11 mouse cellular contexts compared by ENCODE assay signal in genomic region chr7:127641260-127641659, GRCm38 (mm10). TPM values are rescaled to one million over a fixed set of nuclear protein-coding genes. Genes with fewer than 3 reads are reported as not detected.
A peak's percentile ranks its signal among the peaks of the same experiment; 100 is the strongest.
DNase-seq lines count a peak whose midpoint lies in the region.
"Had no signal": no experiment of that assay in that cellular context is flagged by ENCODE, and none has a peak within 500 bp of the region (broad histone marks: within the 10 kb centered on the region; RNA-seq: fewer than 3 reads in every experiment).

No protein-coding gene starts in this region.

- DNase-seq in layer of hippocampus, adult 9-11 months: peak; percentile 50
- no peak for DNase-seq in layer of hippocampus, postnatal 14 days (ENCODE audit: low spot score in 2 of 2)
- DNase-seq in urinary bladder, postnatal 14 days (ENCODE audit: low spot score): peak; percentile 20
- DNase-seq in urinary bladder, postnatal 10 days (ENCODE audit: low spot score): no peak
- peak; percentile 27 for DNase-seq in induced T-regulatory cell, adult 2 months (ENCODE audit: low read depth)
- DNase-seq in spleen, postnatal 10 days (ENCODE audit: low spot score in 2 of 2): no peak
- DNase-seq in cerebellum, postnatal 14 days: no peak
- DNase-seq: adrenal gland, postnatal 14 days; cerebellum, adult 8-10 months; liver, postnatal 0 days; lung, postnatal 10 days had no signal

RNA-seq across cellular contexts. Expression of gene Zfp629, which starts 25.7 kb away (rescaled TPM):
- 10 to 100 TPM; 21.3 to 22.6 TPM for total RNA-seq in layer of hippocampus, postnatal 14 days (2021)

RNA-seq across cellular contexts. Expression of gene Rnf40, which starts 52.7 kb away (rescaled TPM):
- 10 to 100 TPM; 69.9 to 72.1 TPM for total RNA-seq in layer of hippocampus, postnatal 14 days (2021)

RNA-seq across cellular contexts. Expression of gene Ccdc189, which starts 52.9 kb away (rescaled TPM):
- total RNA-seq in layer of hippocampus, postnatal 14 days (2021): 10 to 100 TPM in 1 of 2 experiments, 1 to 10 TPM in 1; 9.3 to 12.4 TPM

Comparison
In these comparisons a context has a peak if more than half of its experiments do, and no peak if none do; other contexts are left out.
1. DNase-seq: peak in layer of hippocampus, adult 9-11 months (single experiment), urinary bladder, postnatal 14 days (single experiment) and induced T-regulatory cell, adult 2 months (single experiment); none in layer of hippocampus, postnatal 14 days (0 of 2), urinary bladder, postnatal 10 days (single experiment), spleen, postnatal 10 days (0 of 2) and cerebellum, postnatal 14 days (0 of 2).